Mouse (Mus musculus): ENCODE results near the gene Emc7. TPM values are rescaled to one million over a fixed set of nuclear protein-coding genes. Genes with fewer than 3 reads are reported as not detected.
"Not testable (repeated sequence)": the region's sequence is repeated elsewhere in the genome, so short reads cannot be mapped to it uniquely, and the experiment has no call there.

Emc7 gene
- polyA plus RNA-seq, 1 experiment = 15.0 TPM

DNA sequence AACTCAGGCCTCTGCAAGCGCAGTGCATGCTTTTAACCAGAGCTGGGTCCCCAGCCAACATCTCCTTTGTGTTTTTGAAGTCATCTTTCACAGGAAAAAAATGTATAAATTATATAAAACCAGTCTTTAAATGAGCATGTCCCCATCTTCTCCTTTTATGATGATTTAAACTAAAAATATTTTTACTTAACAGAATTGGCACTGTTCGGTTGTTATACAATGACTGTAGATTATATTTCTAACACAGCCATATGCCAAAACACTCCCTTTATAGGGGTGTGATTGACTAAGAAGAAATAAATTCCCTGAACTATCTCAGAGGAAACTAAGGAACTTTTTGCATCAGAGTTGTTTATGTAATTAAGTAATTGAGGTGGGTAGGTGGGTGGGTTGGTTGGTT, 22.3 kb upstream of the Emc7 start:
- no peaks in the 10 kb centered on the region for H3K79me3 ChIP-seq (ENCODE audit: low read depth)
- H3K4me3 ChIP-seq (ENCODE audit: insufficient read depth, poor library complexity, severe bottlenecking) = no peak overlapping the region
- H3K79me2 ChIP-seq (ENCODE audit: control insufficient read depth, insufficient read depth) = no peaks in the 10 kb centered on the region
- no peaks in the 10 kb centered on the region for H3K36me3 ChIP-seq (ENCODE audit: control insufficient read depth, insufficient read depth)
- H3ac ChIP-seq (ENCODE audit: control insufficient read depth, insufficient read length, low read depth) = no peak overlapping the region
- no peaks in the 10 kb centered on the region for H3K27me3 ChIP-seq (ENCODE audit: control insufficient read depth, insufficient read depth, insufficient read length)
- TF ChIP-seq CEBPB (IDR thresholded peaks at IDR 0.05; ENCODE audit: low read depth) (no peak), MYOG (IDR thresholded peaks at IDR 0.05; ENCODE audit: control insufficient read depth, extremely low read depth, insufficient read length) (no peak), FOSL1 (IDR thresholded peaks at IDR 0.05; ENCODE audit: insufficient read depth, low read length, poor library complexity, severe bottlenecking) (no peak), USF1 (IDR thresholded peaks at IDR 0.05; ENCODE audit: low read depth) (no peak), MAX (IDR thresholded peaks at IDR 0.05) (no peak), CTCF (IDR thresholded peaks at IDR 0.05; ENCODE audit: control insufficient read depth, insufficient read depth, insufficient read length) (no peak), MYOD1 (IDR thresholded peaks at IDR 0.05; ENCODE audit: control insufficient read depth, insufficient read length, low read depth) (no peak)

DNA sequence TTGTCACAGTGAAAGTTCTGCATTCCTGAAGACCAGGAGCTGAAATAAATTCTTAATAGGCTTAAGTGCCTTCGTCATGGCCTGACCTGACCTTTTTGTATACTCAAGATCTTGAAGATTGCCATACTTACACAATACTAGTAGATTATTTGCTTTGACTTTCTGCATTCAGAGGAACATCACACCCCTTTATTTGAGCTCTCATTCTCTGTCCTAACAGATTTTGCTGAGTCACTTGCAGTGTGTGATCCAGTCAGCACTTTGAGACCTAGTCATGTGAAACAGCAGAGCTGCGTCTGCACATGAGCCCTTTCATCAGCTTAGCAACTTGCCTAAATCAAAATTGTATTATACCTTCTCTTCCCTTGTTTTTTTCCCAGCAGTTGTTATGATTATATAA, 21.4 kb upstream of the Emc7 start:
- no peak overlapping the region for H3K4me3 ChIP-seq (ENCODE audit: insufficient read depth, poor library complexity, severe bottlenecking)
- no peak overlapping the region for H3ac ChIP-seq (ENCODE audit: control insufficient read depth, insufficient read length, low read depth)
- H3K79me2 ChIP-seq (ENCODE audit: control insufficient read depth, insufficient read depth) = no peaks in the 10 kb centered on the region
- no peaks in the 10 kb centered on the region for H3K79me3 ChIP-seq (ENCODE audit: low read depth)
- TF ChIP-seq CEBPB (IDR thresholded peaks at IDR 0.05; ENCODE audit: low read depth) (peak; percentile 41), MYOD1 (IDR thresholded peaks at IDR 0.05; ENCODE audit: control insufficient read depth, insufficient read length, low read depth) (no peak), USF1 (IDR thresholded peaks at IDR 0.05; ENCODE audit: low read depth) (no peak)
- no peaks in the 10 kb centered on the region for H3K27me3 ChIP-seq (ENCODE audit: control insufficient read depth, insufficient read depth, insufficient read length)
- H3K36me3 ChIP-seq (ENCODE audit: control insufficient read depth, insufficient read depth) = no peaks in the 10 kb centered on the region

DNA sequence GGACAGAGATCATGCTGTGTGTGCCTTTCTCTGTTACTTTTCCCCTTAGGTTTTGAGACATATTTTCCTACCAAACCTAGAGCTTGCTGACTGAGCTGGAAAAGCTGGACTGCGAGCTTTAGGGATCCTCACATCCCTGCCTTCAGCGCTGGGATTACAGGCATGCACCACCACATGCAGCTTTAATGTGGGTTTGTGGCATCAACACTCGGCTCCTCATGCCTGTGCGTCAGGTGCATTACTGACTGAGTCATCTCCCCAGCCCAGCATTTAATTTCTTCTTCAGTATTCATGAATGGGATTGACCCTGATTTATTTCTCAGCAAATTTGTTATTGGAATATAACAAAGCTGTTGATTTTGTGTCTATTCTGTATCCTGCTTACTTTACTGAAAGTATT, 18.5 kb upstream of the Emc7 start:
- Histone ChIP-seq H3K79me3 (ENCODE audit: low read depth) (no peaks in the 10 kb centered on the region), H3K27me3 (ENCODE audit: control insufficient read depth, insufficient read depth, insufficient read length) (no peaks in the 10 kb centered on the region), H3K36me3 (ENCODE audit: control insufficient read depth, insufficient read depth) (no peaks in the 10 kb centered on the region), H3ac (ENCODE audit: control insufficient read depth, insufficient read length, low read depth) (no peak overlapping the region), H3K79me2 (ENCODE audit: control insufficient read depth, insufficient read depth) (no peaks in the 10 kb centered on the region), H3K4me3 (ENCODE audit: insufficient read depth, poor library complexity, severe bottlenecking) (no peak overlapping the region)
- TF ChIP-seq CEBPB (IDR thresholded peaks at IDR 0.05; ENCODE audit: low read depth) (no peak), MYOD1 (IDR thresholded peaks at IDR 0.05; ENCODE audit: control insufficient read depth, insufficient read length, low read depth) (peak; percentile 57)

DNA sequence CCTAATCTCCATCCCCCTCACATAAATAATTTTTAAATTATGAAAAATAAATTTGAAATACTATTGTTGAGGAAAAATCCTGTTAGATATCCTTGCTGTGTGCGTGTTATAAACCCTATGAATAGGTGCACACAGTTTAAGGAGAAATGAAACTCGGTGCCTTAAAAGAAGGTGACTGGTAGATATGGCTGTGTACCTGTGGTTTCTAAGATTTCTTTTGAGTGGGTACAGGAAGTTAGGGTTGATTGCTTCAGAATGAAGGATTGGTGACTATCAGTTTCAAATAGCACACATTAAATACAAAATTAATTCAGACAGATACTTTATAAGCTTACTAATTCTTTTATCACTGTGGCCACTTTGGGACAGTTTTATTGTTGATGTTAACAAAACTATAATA, 17.2 kb upstream of the Emc7 start:
- H3K79me3 ChIP-seq (ENCODE audit: low read depth) = no peaks in the 10 kb centered on the region
- no peak overlapping the region for H3ac ChIP-seq (ENCODE audit: control insufficient read depth, insufficient read length, low read depth)
- no peak overlapping the region for H3K4me3 ChIP-seq (ENCODE audit: insufficient read depth, poor library complexity, severe bottlenecking)
- TF ChIP-seq MYOG (IDR thresholded peaks at IDR 0.05; ENCODE audit: control insufficient read depth, extremely low read depth, insufficient read length) = no peak
- TF ChIP-seq FOSL1 (IDR thresholded peaks at IDR 0.05; ENCODE audit: insufficient read depth, low read length, poor library complexity, severe bottlenecking) = no peak
- TF ChIP-seq MAX (IDR thresholded peaks at IDR 0.05) = no peak
- TF ChIP-seq MYOD1 (IDR thresholded peaks at IDR 0.05; ENCODE audit: control insufficient read depth, insufficient read length, low read depth) = no peak
- TF ChIP-seq CEBPB (IDR thresholded peaks at IDR 0.05; ENCODE audit: low read depth) = no peak
- TF ChIP-seq CTCF (IDR thresholded peaks at IDR 0.05; ENCODE audit: control insufficient read depth, insufficient read depth, insufficient read length) = no peak
- TF ChIP-seq USF1 (IDR thresholded peaks at IDR 0.05; ENCODE audit: low read depth) = no peak
- H3K27me3 ChIP-seq (ENCODE audit: control insufficient read depth, insufficient read depth, insufficient read length) = no peaks in the 10 kb centered on the region
- no peaks in the 10 kb centered on the region for H3K79me2 ChIP-seq (ENCODE audit: control insufficient read depth, insufficient read depth)
- no peaks in the 10 kb centered on the region for H3K36me3 ChIP-seq (ENCODE audit: control insufficient read depth, insufficient read depth)

DNA sequence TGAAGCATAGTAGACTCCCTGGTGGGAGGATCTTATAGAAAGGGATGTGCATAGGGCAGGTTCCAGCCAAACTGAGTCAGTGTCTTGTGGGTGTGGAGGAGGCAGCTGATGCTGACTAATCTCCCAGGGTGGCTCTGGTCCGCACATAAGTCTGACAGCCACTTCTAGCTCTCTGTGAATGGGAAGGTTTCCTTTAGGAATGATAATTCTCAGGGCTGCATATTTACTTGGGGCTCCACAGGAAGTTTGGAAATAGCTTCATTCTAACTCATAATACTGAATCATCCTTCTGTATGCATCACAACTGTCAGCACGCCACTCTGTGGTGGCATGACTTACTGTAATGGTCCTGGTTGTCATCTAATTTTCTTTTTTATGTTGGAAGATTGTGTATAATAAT, 11.3 kb upstream of the Emc7 start:
- Histone ChIP-seq H3K79me3 (ENCODE audit: low read depth) (no peaks in the 10 kb centered on the region), H3K79me2 (ENCODE audit: control insufficient read depth, insufficient read depth) (no peaks in the 10 kb centered on the region), H3K4me3 (ENCODE audit: insufficient read depth, poor library complexity, severe bottlenecking) (no peak overlapping the region), H3K27me3 (ENCODE audit: control insufficient read depth, insufficient read depth, insufficient read length) (no peaks in the 10 kb centered on the region), H3ac (ENCODE audit: control insufficient read depth, insufficient read length, low read depth) (no peak overlapping the region), H3K36me3 (ENCODE audit: control insufficient read depth, insufficient read depth) (no peaks in the 10 kb centered on the region)
- TF ChIP-seq MYOG (IDR thresholded peaks at IDR 0.05; ENCODE audit: control insufficient read depth, extremely low read depth, insufficient read length) (no peak), CTCF (IDR thresholded peaks at IDR 0.05; ENCODE audit: control insufficient read depth, insufficient read depth, insufficient read length) (no peak), MYOD1 (IDR thresholded peaks at IDR 0.05; ENCODE audit: control insufficient read depth, insufficient read length, low read depth) (peak; percentile 70), USF1 (IDR thresholded peaks at IDR 0.05; ENCODE audit: low read depth) (peak; percentile 12), MAX (IDR thresholded peaks at IDR 0.05) (no peak), CEBPB (IDR thresholded peaks at IDR 0.05; ENCODE audit: low read depth) (peak; percentile 97), FOSL1 (IDR thresholded peaks at IDR 0.05; ENCODE audit: insufficient read depth, low read length, poor library complexity, severe bottlenecking) (peak; percentile 99)

GRCm38 (mm10) chr2:112445511-112445910, 9.3 kb upstream of the Emc7 start:
- Histone ChIP-seq H3K36me3 (ENCODE audit: control insufficient read depth, insufficient read depth) (no peaks in the 10 kb centered on the region), H3K79me3 (ENCODE audit: low read depth) (no peaks in the 10 kb centered on the region), H3K4me3 (ENCODE audit: insufficient read depth, poor library complexity, severe bottlenecking) (no peak overlapping the region), H3K27me3 (ENCODE audit: control insufficient read depth, insufficient read depth, insufficient read length) (no peaks in the 10 kb centered on the region), H3ac (ENCODE audit: control insufficient read depth, insufficient read length, low read depth) (no peak overlapping the region), H3K79me2 (ENCODE audit: control insufficient read depth, insufficient read depth) (no peaks in the 10 kb centered on the region)
- TF ChIP-seq CEBPB (IDR thresholded peaks at IDR 0.05; ENCODE audit: low read depth) = peak; percentile 67
- no peak for TF ChIP-seq MYOG (IDR thresholded peaks at IDR 0.05; ENCODE audit: control insufficient read depth, extremely low read depth, insufficient read length)
- TF ChIP-seq CTCF (IDR thresholded peaks at IDR 0.05; ENCODE audit: control insufficient read depth, insufficient read depth, insufficient read length) = no peak
- TF ChIP-seq FOSL1 (IDR thresholded peaks at IDR 0.05; ENCODE audit: insufficient read depth, low read length, poor library complexity, severe bottlenecking) = no peak
- TF ChIP-seq MAX (IDR thresholded peaks at IDR 0.05) = no peak
- peak; percentile 36 for TF ChIP-seq MYOD1 (IDR thresholded peaks at IDR 0.05; ENCODE audit: control insufficient read depth, insufficient read length, low read depth)
- no peak for TF ChIP-seq USF1 (IDR thresholded peaks at IDR 0.05; ENCODE audit: low read depth)

GRCm38 (mm10) chr2:112448046-112448445, 6.8 kb upstream of the Emc7 start:
- H3K27me3 ChIP-seq (ENCODE audit: control insufficient read depth, insufficient read depth, insufficient read length); H3K36me3 ChIP-seq (ENCODE audit: control insufficient read depth, insufficient read depth); H3K4me3 ChIP-seq (ENCODE audit: insufficient read depth, poor library complexity, severe bottlenecking); H3ac ChIP-seq (ENCODE audit: control insufficient read depth, insufficient read length, low read depth); H3K79me2 ChIP-seq (ENCODE audit: control insufficient read depth, insufficient read depth); H3K79me3 ChIP-seq (ENCODE audit: low read depth): not testable (repeated sequence)
